Mouse (Mus musculus) gastrocnemius, adult 18-20 months (tissue): ENCODE results near the gene Fam189a1. TPM values are rescaled to one million over a fixed set of nuclear protein-coding genes. Genes with fewer than 3 reads are reported as not detected.

Source experiments
- DNase-seq: peaks from one replicate; pipeline ENCODE4 v3.0.0; 2021; ENCODE audit warnings: low spot score
- microRNA-seq: library from miRNA; unstranded; fragments of <30 nt; microRNA quantifications from one replicate; pipeline ENCODE4 v1.2.0, GENCODE M21; 2021
- total RNA-seq, 2 experiments: library from RNA; stranded (reverse); gene quantifications; 2 replicates each; pipeline ENCODE4 v1.2.3; 2021

The Fam189a1 gene
- total RNA-seq, 2 experiments from 2014 or later: 0.17 TPM; not detected in 1

GRCm38 (mm10) chr7:64741333-64742307 lies 414.8 kb downstream of the Fam189a1 start:
- peak; percentile 43 for DNase-seq

DNA sequence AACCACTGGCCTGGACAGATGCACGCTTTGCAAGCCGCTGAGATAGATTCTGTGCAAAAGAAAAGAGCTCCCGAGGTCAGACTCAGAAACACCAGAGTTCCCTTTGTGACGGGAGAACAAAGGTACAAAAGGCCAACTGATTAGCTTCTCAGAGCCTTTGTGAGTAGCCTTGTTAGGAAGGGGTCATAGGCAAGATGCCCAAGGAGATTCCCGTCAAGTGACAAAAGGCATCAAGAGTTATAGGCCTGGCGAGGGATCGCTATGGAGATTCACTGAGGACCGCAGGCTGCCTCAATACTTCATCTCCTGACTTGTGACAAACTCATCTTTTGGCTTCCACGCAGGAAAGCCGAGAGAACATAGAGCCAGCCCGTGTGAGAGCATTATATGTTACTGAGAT lies 417.2 kb downstream of the Fam189a1 start:
- DNase-seq: no peak

DNA sequence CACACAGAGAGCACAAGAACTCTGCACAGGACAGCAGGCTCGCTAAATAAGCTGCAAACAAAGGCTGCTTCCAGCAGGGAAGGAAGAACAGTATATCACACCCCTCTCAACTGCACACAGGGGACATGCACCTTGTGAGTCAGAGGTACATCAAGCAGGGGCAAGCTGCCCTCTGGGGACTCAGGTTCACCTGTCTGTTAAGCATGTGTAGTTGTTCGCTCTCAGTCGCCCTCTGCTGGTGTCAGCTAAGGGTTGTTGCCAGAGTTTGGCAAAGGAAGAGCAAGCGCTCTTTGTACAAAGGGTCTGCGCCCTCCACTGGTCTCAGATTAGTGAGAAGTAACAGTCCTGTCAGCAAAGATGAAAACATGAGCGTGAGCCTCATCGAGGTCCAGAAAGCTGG lies 426.6 kb downstream of the Fam189a1 start:
- DNase-seq: no peak

GRCm38 (mm10) chr7:64728816-64729215 lies 427.6 kb downstream of the Fam189a1 start:
- DNase-seq: no peak

DNA sequence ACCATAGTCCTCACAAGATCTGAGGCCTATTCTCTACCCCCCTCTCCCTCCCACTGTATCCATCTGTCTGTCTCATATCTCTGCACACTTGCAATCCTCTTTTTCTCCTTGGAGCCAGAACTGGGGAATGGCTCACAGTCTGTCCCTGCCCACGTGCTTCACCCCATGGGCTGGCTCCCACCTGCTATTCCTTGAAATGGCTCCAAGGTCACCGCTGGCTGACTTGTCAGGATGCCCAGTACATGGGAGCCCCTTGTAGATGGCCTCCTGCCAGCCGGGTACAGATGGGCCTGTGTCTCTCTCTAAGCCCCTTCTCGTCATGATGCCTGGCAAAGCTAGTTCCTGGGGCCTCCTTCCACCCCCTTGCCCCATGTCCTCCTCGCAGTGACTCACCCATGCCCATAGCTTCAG lies 428.2 kb downstream of the Fam189a1 start:
- DNase-seq: no peak

GRCm38 (mm10) chr7:64725967-64726695 lies 430.2 kb downstream of the Fam189a1 start:
- DNase-seq: no peak

- DNase-seq: no peak
Observed at GRCm38 (mm10) chr7:64724409-64724808, 432.0 kb downstream of the Fam189a1 start.

GRCm38 (mm10) chr7:64723313-64723712 lies 433.1 kb downstream of the Fam189a1 start:
- no peak for DNase-seq

DNA sequence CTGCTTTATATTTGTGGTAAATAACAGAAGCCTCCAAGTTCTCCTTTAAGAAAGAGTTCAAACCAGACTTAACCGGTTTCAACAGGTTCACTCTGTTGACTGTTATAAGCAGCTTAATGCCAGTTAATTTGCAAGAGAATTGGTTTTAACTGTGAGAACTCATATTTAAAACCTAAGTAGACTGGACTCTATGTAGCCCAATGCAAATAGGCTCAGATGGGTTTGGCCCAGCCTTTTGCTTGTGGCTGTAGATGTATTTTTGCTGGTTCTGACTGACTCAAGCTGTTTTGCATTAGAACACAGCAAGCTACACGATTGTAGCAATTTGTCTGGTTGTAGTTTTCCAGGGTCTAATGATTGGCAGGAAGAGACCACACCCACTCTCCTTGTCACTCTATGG lies 440.1 kb downstream of the Fam189a1 start:
- no peak for DNase-seq

DNA sequence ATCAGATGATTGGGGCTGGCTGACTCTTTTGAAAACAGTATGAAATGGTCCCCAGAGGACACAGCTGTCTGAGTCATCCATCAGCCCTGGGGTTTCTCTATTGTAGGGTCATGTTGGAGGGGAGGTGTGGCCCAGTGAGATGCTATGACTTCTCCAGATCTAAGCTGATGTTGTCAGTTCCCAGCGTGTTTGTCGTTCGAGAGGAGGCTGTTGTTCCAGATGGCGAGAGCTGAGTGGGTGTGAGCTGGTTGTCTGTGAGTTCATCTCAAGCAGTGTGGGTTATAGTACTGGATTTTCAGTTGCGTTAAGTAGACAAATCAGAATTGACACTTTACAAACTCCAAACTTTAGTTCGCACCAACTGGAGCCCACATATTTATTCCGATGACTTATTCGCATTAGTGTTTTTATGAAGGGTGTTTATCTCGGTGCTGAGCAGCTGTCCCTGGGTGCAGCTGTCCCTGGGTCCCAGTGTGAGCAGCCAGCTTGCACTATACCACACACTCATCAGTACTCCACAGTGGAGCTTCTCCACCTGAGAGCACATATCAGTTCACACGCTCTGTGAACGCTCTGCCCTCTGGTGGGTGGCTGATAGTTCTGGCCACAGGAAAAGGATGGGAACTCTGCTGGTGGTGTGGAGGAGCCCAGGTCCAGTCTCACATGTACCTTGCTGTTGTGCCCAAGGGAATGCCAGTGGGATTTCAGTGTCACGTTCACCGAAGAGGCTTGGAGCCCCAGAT lies 446.7 kb downstream of the Fam189a1 start:
- DNase-seq: no peak

DNA sequence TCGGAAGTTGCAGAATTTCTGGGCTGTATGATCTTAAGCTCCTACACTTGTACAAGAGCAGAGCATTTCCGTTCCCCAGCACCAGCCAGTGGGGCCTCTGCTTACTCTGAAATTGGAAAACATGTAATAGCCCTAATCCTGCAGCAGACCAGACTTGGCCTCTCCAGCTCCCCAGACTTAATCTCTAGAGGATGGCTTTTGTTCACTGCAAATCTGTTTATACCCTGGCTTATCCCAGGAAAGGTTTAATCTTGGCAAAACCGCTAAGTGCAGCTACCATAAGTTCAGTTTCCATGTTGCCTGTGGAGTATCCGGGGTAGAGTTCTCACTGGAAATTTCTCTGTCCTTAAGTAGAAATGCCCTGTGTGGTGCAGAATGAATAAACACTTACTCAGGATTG lies 448.2 kb downstream of the Fam189a1 start:
- DNase-seq: no peak

Small RNAs within 50 kb of the gene (microRNA-seq; reads per million reads assigned to microRNA genes)
- not detected for gene Gm25249
